Mouse (Mus musculus) heart, embryonic 14.5 days (tissue): ENCODE results near the gene Rpl23. TPM values are rescaled to one million over a fixed set of nuclear protein-coding genes. Genes with fewer than 3 reads are reported as not detected.

Experiments
- ATAC-seq: fragments of 200-750 bp; cut with Nextera tagmentation; 2 replicates; pipeline ENCODE4 v1.8.0; 2017; ENCODE audit warnings: low read depth, moderate TSS enrichment; ENCODE audit not compliant: insufficient number of reproducible peaks, insufficient read depth, low FRiP score
- H3K27ac ChIP-seq, 2 experiments: fragments of 200-500 bp in 1 of 2; fragments of 300-500 bp in 1 of 2; sonication (generic) in 1 of 2; replicated peaks in 1 of 2; 2 replicates each; pipeline ENCODE4 v1.5.1; 2012 to 2014; ENCODE audit warnings: low read depth in 2 of 2, low read length in 2 of 2, control low read depth in 1 of 2, mild to moderate bottlenecking in 1 of 2, mixed read lengths in 1 of 2; ENCODE audit not compliant: control insufficient read depth in 1 of 2, insufficient read depth in 1 of 2
- H3K27me3 ChIP-seq: fragments of 300-500 bp; sonication (generic); 2 replicates; pipeline ENCODE4 v1.6.1; 2014; ENCODE audit warnings: mild to moderate bottlenecking, low read length, control low read depth; ENCODE audit not compliant: control insufficient read depth, insufficient read depth
- H3K36me3 ChIP-seq: fragments of 300-500 bp; sonication (generic); 2 replicates; pipeline ENCODE4 v1.6.1; 2014; ENCODE audit warnings: mild to moderate bottlenecking, control low read depth, low read length, mixed read lengths; ENCODE audit not compliant: control insufficient read depth, insufficient read depth
- H3K4me1 ChIP-seq, 2 experiments: fragments of 200-500 bp in 1 of 2; fragments of 300-500 bp in 1 of 2; sonication (generic) in 1 of 2; 2 replicates each; pipeline ENCODE4 v1.6.1; 2012 to 2014; ENCODE audit warnings: low read length in 2 of 2, control low read depth in 1 of 2, mixed read lengths in 1 of 2; ENCODE audit not compliant: control insufficient read depth in 2 of 2, insufficient read depth in 2 of 2
- H3K4me2 ChIP-seq: fragments of 300-500 bp; sonication (generic); 2 replicates; pipeline ENCODE4 v1.6.1; 2014; ENCODE audit warnings: mild to moderate bottlenecking, low read length
- H3K4me3 ChIP-seq, 2 experiments: fragments of 200-500 bp in 1 of 2; fragments of 300-500 bp in 1 of 2; sonication (generic) in 1 of 2; 2 replicates each; pipeline ENCODE4 v1.5.1; 2012 to 2014; ENCODE audit warnings: low read length in 2 of 2, mild to moderate bottlenecking in 2 of 2, control low read depth in 1 of 2, low read depth in 1 of 2, moderate library complexity in 1 of 2; ENCODE audit not compliant: control insufficient read depth in 1 of 2, insufficient read depth in 1 of 2
- H3K9ac ChIP-seq: fragments of 300-500 bp; sonication (generic); 2 replicates; pipeline ENCODE4 v1.6.1; 2014; ENCODE audit warnings: mild to moderate bottlenecking, low read length
- H3K9me3 ChIP-seq: fragments of 300-500 bp; sonication (generic); 2 replicates; pipeline ENCODE4 v1.6.1; 2016; ENCODE audit warnings: low read length, control low read depth; ENCODE audit not compliant: control insufficient read depth
- WGBS: fragments of 180-500 bp; shearing (Covaris S2); extraction: QIAGEN DNeasy Blood & Tissue Kit; methylation state at CpG from one replicate; pipeline ENCODE4 v1.1.7; 2014; 5-methylcytosine and 5-hydroxymethylcytosine counted together
- polyA plus RNA-seq: library from polyadenylated mRNA; unstranded; fragments of >200 nt; fragmentation: Nextera tagmentation; extraction: Ambion mirVana; gene quantifications from 2 replicates; pipeline ENCODE4 v1.2.1, GENCODE M21; 2014

Gene Rpl23
- polyA plus RNA-seq, 1 experiment from 2014 or later = 536 TPM

- peak overlapping the region in 1 of 2 experiments; percentile 42; a peak in 1 of 4 replicates for H3K27ac ChIP-seq
- H3K4me3 ChIP-seq = no peak overlapping the region
- peaks cover 48 to 59% of the 10 kb centered on the region in 2 experiments for H3K4me1 ChIP-seq
- H3K36me3 ChIP-seq = peaks cover 59% of the 10 kb centered on the region
- H3K9me3 ChIP-seq = no peaks in the 10 kb centered on the region
- WGBS = 69% methylated on average over 5 of the region's 5 CpGs
- no peak overlapping the region for H3K4me2 ChIP-seq
- no peak for ATAC-seq
- no peaks in the 10 kb centered on the region for H3K27me3 ChIP-seq
- no peak overlapping the region for H3K9ac ChIP-seq
Measured at GRCm38 (mm10) chr11:97819923-97820322, 37.7 kb upstream of the Rpl23 start.

DNA sequence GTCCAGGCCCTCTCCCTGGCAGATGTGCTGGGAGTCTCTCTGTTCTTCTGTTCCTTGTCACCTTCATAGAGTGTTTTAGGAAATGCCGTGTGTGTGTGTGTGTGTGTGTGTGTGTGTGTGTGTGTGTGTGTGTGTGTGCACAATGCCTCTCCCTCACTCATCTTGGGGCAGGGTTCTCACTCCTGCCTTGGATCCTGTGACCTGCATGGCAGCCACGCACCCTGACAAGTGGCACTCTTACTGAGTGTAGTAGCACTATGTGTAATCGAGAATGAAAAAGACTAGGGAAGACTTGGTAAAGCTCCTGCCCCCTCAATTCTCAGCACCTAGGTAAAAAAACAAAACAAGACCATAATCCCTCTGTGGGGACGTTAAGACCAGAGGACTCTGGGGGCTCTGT is 36.9 kb upstream of the Rpl23 start:
- Histone ChIP-seq H3K27me3 (no peaks in the 10 kb centered on the region), H3K4me3 (no peak overlapping the region), H3K9ac (peak overlapping the region; percentile 57; the same call in 1 of the 2 replicates), H3K9me3 (no peaks in the 10 kb centered on the region), H3K36me3 (peaks cover 58% of the 10 kb centered on the region), H3K27ac (peak overlapping the region; percentile 51 to 73; a peak in 3 of 4 replicates), H3K4me2 (no peak overlapping the region), H3K4me1 (peaks cover 48 to 64% of the 10 kb centered on the region in 2 experiments)
- no peak for ATAC-seq
- 54% methylated on average over 4 of the region's 4 CpGs for WGBS

- WGBS = 16% methylated on average over 4 of the region's 4 CpGs
- Histone ChIP-seq H3K4me3 (no peak overlapping the region), H3K9ac (peak overlapping the region; percentile 57), H3K9me3 (no peaks in the 10 kb centered on the region), H3K27ac (peak overlapping the region; percentile 51 to 73), H3K27me3 (no peaks in the 10 kb centered on the region), H3K4me1 (peaks cover 48 to 65% of the 10 kb centered on the region in 2 experiments), H3K4me2 (no peak overlapping the region; the same call in 1 of the 2 replicates), H3K36me3 (peaks cover 59% of the 10 kb centered on the region)
- ATAC-seq = no peak
Measured at GRCm38 (mm10) chr11:97818571-97818970, 36.3 kb upstream of the Rpl23 start.

DNA sequence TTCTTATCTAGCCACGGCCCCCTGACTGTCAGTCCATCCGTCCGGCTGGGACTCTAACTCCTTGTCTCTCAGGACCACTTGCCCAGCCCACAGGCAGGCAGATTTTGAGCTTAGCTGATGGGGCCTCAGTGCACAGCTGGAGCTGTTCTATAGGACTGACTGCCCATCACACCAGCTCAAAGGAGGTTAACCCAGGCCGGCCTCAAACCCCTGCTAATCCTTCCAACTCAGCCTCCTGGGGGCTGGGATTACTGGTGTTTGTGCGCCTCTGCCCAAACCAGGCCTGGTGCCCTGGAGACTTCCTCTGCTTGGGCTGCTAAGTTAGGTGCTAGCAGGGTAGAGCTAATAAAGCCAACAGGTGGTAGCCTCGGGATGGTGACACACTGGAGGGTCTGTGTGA is 35.8 kb upstream of the Rpl23 start:
- Histone ChIP-seq H3K4me3 (no peak overlapping the region), H3K27ac (peak overlapping the region in 1 of 2 experiments; percentile 73; a peak in 2 of 4 replicates), H3K36me3 (peaks cover 58% of the 10 kb centered on the region), H3K4me2 (no peak overlapping the region), H3K27me3 (no peaks in the 10 kb centered on the region), H3K9me3 (no peaks in the 10 kb centered on the region), H3K9ac (peak overlapping the region; percentile 57), H3K4me1 (peaks cover 51 to 70% of the 10 kb centered on the region in 2 experiments)
- WGBS = 46% methylated on average over 6 of the region's 6 CpGs
- no peak for ATAC-seq

- no peak for ATAC-seq
- Histone ChIP-seq H3K27me3 (no peaks in the 10 kb centered on the region), H3K9me3 (no peaks in the 10 kb centered on the region), H3K9ac (no peak overlapping the region; the same call in 1 of the 2 replicates), H3K4me1 (peaks cover 57 to 77% of the 10 kb centered on the region in 2 experiments), H3K4me3 (no peak overlapping the region), H3K4me2 (no peak overlapping the region), H3K36me3 (peaks cover 54% of the 10 kb centered on the region), H3K27ac (peak overlapping the region; percentile 43 to 55; a peak in 2 of 4 replicates)
- WGBS = 28% methylated on average over 5 of the region's 5 CpGs
Measured at GRCm38 (mm10) chr11:97817379-97817778, 35.1 kb upstream of the Rpl23 start.

DNA sequence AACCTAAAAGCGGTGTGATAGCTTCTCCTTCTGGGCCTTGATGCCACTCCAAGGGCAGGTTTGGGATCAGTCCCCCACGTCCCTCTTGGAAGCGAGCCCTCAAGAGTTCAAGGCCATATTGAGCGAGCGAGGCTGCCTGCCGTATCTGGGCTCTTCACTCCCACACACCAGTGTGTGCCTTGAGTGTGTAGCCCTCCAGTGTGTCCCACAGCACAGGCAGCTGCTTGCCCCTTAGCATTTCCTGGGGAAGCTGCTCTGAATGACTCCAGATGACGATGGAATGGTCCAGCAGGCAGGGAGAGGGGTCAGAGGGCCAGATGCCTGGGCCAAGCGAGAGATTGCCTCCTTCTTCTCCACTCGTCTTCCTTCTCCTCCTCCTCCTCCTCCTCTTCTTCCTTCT is 34.7 kb upstream of the Rpl23 start:
- Histone ChIP-seq H3K4me3 (no peak overlapping the region), H3K27me3 (no peaks in the 10 kb centered on the region), H3K9me3 (no peaks in the 10 kb centered on the region), H3K27ac (peak overlapping the region; percentile 25 to 55), H3K9ac (no peak overlapping the region), H3K4me1 (peaks cover 60 to 81% of the 10 kb centered on the region in 2 experiments), H3K36me3 (peaks cover 55% of the 10 kb centered on the region), H3K4me2 (no peak overlapping the region)
- 43% methylated on average over 9 of the region's 9 CpGs for WGBS
- ATAC-seq = no peak

- Histone ChIP-seq H3K4me1 (peaks cover 62 to 85% of the 10 kb centered on the region in 2 experiments), H3K4me2 (no peak overlapping the region), H3K36me3 (peaks cover 55% of the 10 kb centered on the region), H3K27me3 (no peaks in the 10 kb centered on the region), H3K9me3 (no peaks in the 10 kb centered on the region), H3K9ac (peak overlapping the region; percentile 5; the same call in 1 of the 2 replicates), H3K4me3 (no peak overlapping the region), H3K27ac (0 out of 4 replicates have a peak overlapping the region, but pooled peaks of 1 of the 2 experiments have one; percentile 20)
- WGBS = 57% methylated on average over 5 of the region's 5 CpGs
- ATAC-seq = no peak
Measured at GRCm38 (mm10) chr11:97816176-97816575, 33.9 kb upstream of the Rpl23 start.

DNA sequence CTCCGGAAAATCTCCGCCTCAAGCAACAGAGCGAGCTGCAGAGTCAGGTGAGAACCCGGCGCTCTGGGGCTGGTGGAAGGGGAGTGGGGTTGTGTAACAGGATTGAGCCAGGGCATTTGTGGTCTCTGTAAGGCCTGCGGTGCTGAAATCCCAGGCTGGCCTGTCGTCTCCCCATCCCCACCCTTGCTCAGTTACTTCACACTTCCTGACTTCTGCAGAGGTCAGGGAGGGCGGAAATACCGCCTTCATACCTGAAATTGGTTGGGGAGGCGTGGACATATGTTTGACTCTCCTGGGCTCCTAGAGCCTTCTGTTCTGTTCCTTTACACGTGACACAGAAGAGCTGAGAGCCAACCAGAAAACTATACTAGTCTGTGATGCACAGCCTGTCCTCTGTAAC is 33.5 kb upstream of the Rpl23 start:
- Histone ChIP-seq H3K9ac (no peak overlapping the region; the same call in 1 of the 2 replicates), H3K4me3 (no peak overlapping the region), H3K27ac (0 out of 4 replicates have a peak overlapping the region, but pooled peaks of 1 of the 2 experiments have one; percentile 20), H3K4me1 (peaks cover 60 to 85% of the 10 kb centered on the region in 2 experiments), H3K9me3 (no peaks in the 10 kb centered on the region), H3K4me2 (no peak overlapping the region), H3K36me3 (peaks cover 55% of the 10 kb centered on the region), H3K27me3 (no peaks in the 10 kb centered on the region)
- no peak for ATAC-seq
- whole genome bisulfite sequencing = 73% methylated on average over 11 of the region's 11 CpGs
